Mouse (Mus musculus): ENCODE results near the gene Car4.

DNA sequence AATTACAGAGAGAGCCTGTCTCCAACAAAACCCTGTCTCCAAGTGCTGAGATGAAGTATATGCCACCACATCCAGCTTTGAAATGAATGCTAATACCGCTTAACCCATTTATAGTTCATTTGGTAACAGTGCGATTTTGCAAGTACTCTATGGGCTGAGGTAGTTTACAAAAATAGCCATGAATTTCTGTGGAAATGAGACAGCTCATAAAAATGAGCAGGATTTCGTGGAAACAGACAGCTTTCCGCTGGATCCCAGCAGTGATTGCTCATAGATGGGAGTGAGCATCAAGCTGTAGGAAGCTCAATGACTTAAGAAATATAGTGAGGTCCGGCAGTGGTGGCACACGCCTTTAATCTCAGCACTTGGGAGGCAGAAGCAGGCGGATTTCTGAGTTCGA is 36.6 kb upstream of the Car4 start:
- no peak for TF ChIP-seq FLI1 (IDR thresholded peaks at IDR 0.05; ENCODE audit: low read length)
- no peak for TF ChIP-seq GATA1 (IDR thresholded peaks at IDR 0.05; ENCODE audit: borderline replicate concordance, low read length)
